Mouse (Mus musculus) hindbrain, embryonic 12.5 days (tissue): ENCODE measurements at regions not wholly inside any gene's neighbourhood (a gene's known extent, or its start where the extent isn't known, plus 50 kb on each side); places are given as distances from the start of the nearest gene placed in this dataset.
A peak's percentile ranks its signal among the peaks of the same experiment; 100 is the strongest.

Source experiments
- ATAC-seq: fragments of 200-750 bp; cut with Nextera tagmentation; 2 replicates; pipeline ENCODE4 v1.8.0; 2017; ENCODE audit warnings: moderate TSS enrichment; ENCODE audit not compliant: low FRiP score
- H3K27ac ChIP-seq: fragments of 300-500 bp; sonication (generic); 2 replicates; pipeline ENCODE4 v1.5.1; 2016; ENCODE audit warnings: mild to moderate bottlenecking
- H3K27me3 ChIP-seq: fragments of 300-500 bp; sonication (generic); 2 replicates; pipeline ENCODE4 v1.6.1; 2016; ENCODE audit warnings: mild to moderate bottlenecking
- H3K36me3 ChIP-seq: fragments of 300-500 bp; sonication (generic); 2 replicates; pipeline ENCODE4 v1.6.1; 2016; ENCODE audit warnings: mild to moderate bottlenecking
- H3K4me1 ChIP-seq: fragments of 300-500 bp; sonication (generic); 2 replicates; pipeline ENCODE4 v1.6.1; 2016
- H3K4me2 ChIP-seq: fragments of 300-500 bp; sonication (generic); replicated peaks from 2 replicates; pipeline ENCODE4 v1.6.1; 2016; ENCODE audit warnings: mild to moderate bottlenecking
- H3K4me3 ChIP-seq: fragments of 300-500 bp; sonication (generic); 2 replicates; pipeline ENCODE4 v1.5.1; 2016; ENCODE audit warnings: mild to moderate bottlenecking
- H3K9ac ChIP-seq: fragments of 300-500 bp; sonication (generic); 2 replicates; pipeline ENCODE4 v1.6.1; 2016; ENCODE audit warnings: mild to moderate bottlenecking, moderate library complexity
- H3K9me3 ChIP-seq: fragments of 300-500 bp; sonication (generic); replicated peaks from 2 replicates; pipeline ENCODE4 v1.6.1; 2016; ENCODE audit warnings: mild to moderate bottlenecking
- WGBS: fragments of 180-500 bp; shearing (Covaris S2); methylation state at CpG from one replicate; pipeline ENCODE4 v1.1.7; 2016; 5-methylcytosine and 5-hydroxymethylcytosine counted together

- peak overlapping the region; percentile 73; the same call in 1 of the 2 replicates for H3K27ac ChIP-seq
- H3K36me3 ChIP-seq: no peaks in the 10 kb centered on the region
- 0 out of 2 replicates have a peak, but pooled peaks cover 2% of the 10 kb centered on the region for H3K4me1 ChIP-seq
- H3K4me2 ChIP-seq: no peak overlapping the region
- no peak overlapping the region for H3K9ac ChIP-seq
- no peaks in the 10 kb centered on the region for H3K9me3 ChIP-seq
- no peaks in the 10 kb centered on the region for H3K27me3 ChIP-seq
- H3K4me3 ChIP-seq: no peak overlapping the region
- WGBS: 47% methylated on average over 2 of the region's 2 CpGs
- ATAC-seq: no peak
Measured at GRCm38 (mm10) chrX:12887516-12887915, 125.6 kb upstream of the Med14 start.

- ATAC-seq: peak; percentile 61
- Histone ChIP-seq H3K9me3 (no peaks in the 10 kb centered on the region), H3K4me2 (peak overlapping the region; percentile 33), H3K36me3 (no peaks in the 10 kb centered on the region), H3K27me3 (no peaks in the 10 kb centered on the region), H3K27ac (peak overlapping the region; percentile 44; the same call in 1 of the 2 replicates), H3K4me1 (0 out of 2 replicates have a peak, but pooled peaks cover 2% of the 10 kb centered on the region), H3K4me3 (no peak overlapping the region), H3K9ac (no peak overlapping the region)
- 17% methylated on average over 18 of the region's 18 CpGs for WGBS
Measured at GRCm38 (mm10) chrX:12886160-12887048, 124.5 kb upstream of the Med14 start.

DNA sequence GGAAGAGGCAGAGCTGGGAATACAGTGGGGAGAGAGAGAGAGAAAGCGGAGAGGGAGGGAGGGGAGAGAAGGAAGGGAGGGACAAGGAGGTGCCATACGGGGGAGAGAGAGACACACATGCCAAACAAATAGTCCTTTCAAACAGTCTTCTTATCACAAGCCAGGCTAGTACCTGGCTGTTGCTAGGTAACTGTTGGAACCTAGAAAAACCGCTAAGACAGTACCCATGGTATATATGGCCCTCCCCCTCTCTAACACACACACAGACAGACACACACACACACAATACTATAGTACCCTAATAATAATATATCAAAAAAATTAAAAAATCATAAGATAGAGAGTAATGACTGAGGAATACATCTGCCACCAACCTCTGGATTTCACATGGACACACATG, 117.4 kb upstream of the Med14 start:
- ATAC-seq: no peak
- Histone ChIP-seq H3K4me2 (no peak overlapping the region), H3K9ac (no peak overlapping the region), H3K4me1 (no peaks in the 10 kb centered on the region), H3K27ac (no peak overlapping the region), H3K9me3 (no peaks in the 10 kb centered on the region), H3K27me3 (no peaks in the 10 kb centered on the region), H3K36me3 (no peaks in the 10 kb centered on the region), H3K4me3 (no peak overlapping the region)
- 67% methylated on average over 3 of the region's 3 CpGs for WGBS

- H3K27ac ChIP-seq: no peak overlapping the region
- H3K4me3 ChIP-seq: no peak overlapping the region
- no peak overlapping the region for H3K4me2 ChIP-seq
- H3K9me3 ChIP-seq: no peaks in the 10 kb centered on the region
- no peak overlapping the region for H3K9ac ChIP-seq
- H3K4me1 ChIP-seq: no peaks in the 10 kb centered on the region
- H3K36me3 ChIP-seq: no peaks in the 10 kb centered on the region
- no peak for ATAC-seq
- WGBS: 42% methylated on average over 4 of the region's 4 CpGs
- no peaks in the 10 kb centered on the region for H3K27me3 ChIP-seq
Measured at GRCm38 (mm10) chrX:12877506-12877905, 115.6 kb upstream of the Med14 start.

GRCm38 (mm10) chrX:12873698-12874144, 111.8 kb upstream of the Med14 start:
- Histone ChIP-seq H3K4me3 (peak overlapping the region; percentile 27), H3K4me1 (no peaks in the 10 kb centered on the region), H3K36me3 (no peaks in the 10 kb centered on the region), H3K27ac (peak overlapping the region; percentile 76), H3K4me2 (peak overlapping the region; percentile 42), H3K9ac (peak overlapping the region; percentile 32; the same call in 1 of the 2 replicates), H3K27me3 (no peaks in the 10 kb centered on the region), H3K9me3 (no peaks in the 10 kb centered on the region)
- peak; percentile 93 for ATAC-seq
- 44% methylated on average over 22 of the region's 22 CpGs for WGBS

GRCm38 (mm10) chrX:12873230-12873629, 111.4 kb upstream of the Med14 start:
- Histone ChIP-seq H3K9ac (peak overlapping the region; percentile 32; the same call in 1 of the 2 replicates), H3K4me2 (peak overlapping the region; percentile 42), H3K36me3 (no peaks in the 10 kb centered on the region), H3K27ac (peak overlapping the region; percentile 76), H3K9me3 (no peaks in the 10 kb centered on the region), H3K4me1 (no peaks in the 10 kb centered on the region), H3K4me3 (peak overlapping the region; percentile 10; the same call in 1 of the 2 replicates), H3K27me3 (no peaks in the 10 kb centered on the region; the same call in 1 of the 2 replicates)
- ATAC-seq: peak; percentile 68; the same call in 1 of the 2 replicates
- WGBS: 34% methylated on average over 6 of the region's 6 CpGs

GRCm38 (mm10) chrX:12866885-12867498, 105.1 kb upstream of the Med14 start:
- no peak overlapping the region for H3K9ac ChIP-seq
- 91% methylated on average over 5 of the region's 5 CpGs for WGBS
- no peak for ATAC-seq
- no peaks in the 10 kb centered on the region for H3K9me3 ChIP-seq
- no peaks in the 10 kb centered on the region for H3K36me3 ChIP-seq
- no peak overlapping the region for H3K4me2 ChIP-seq
- H3K27me3 ChIP-seq: no peaks in the 10 kb centered on the region; the same call in 1 of the 2 replicates
- H3K27ac ChIP-seq: no peak overlapping the region
- no peak overlapping the region for H3K4me3 ChIP-seq
- H3K4me1 ChIP-seq: no peaks in the 10 kb centered on the region

DNA sequence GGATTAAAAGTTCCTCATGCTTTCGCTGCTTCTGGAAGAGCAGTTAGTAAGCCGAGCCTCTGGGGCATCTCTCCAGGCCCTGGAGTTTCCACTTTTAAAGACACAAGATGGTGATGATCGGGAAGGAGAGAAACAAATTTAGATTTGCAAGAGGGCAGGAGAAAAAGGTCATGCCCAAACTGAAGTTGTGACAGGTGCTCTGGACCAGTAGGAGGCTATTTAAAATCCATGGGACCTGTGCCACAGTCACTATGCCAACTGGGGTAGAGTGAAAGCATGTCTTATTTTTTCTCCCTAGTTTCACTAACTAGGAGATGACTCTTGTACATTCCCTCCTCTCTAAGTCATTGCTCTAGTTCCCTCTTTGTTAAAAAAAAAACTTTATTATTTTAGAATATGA, 104.3 kb upstream of the Med14 start:
- Histone ChIP-seq H3K9ac (no peak overlapping the region), H3K4me3 (no peak overlapping the region)
- 88% methylated on average over 3 of the region's 3 CpGs for WGBS

DNA sequence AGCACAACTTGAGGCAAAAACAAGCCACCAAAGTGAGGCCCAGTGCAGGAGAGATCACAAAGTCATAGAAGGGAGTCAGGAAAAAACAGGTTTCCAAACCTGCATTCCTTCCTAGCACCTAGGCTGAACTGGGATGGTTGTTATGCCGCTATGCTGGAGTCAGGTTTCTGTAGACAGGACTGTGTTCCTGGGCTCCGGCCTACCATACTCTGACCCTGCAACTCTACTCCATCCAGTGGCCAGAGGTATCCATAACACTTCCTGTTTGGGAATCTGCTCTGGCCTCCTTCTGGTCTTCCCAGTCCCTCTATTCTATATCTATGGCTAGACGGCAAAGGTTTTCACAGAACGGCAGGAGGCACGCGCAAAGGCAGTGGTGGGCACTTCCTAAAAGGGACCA, 98.3 kb upstream of the Med14 start:
- Histone ChIP-seq H3K4me2 (no peak overlapping the region), H3K4me3 (no peak overlapping the region), H3K27ac (no peak overlapping the region), H3K4me1 (0 out of 2 replicates have a peak, but pooled peaks cover 4% of the 10 kb centered on the region), H3K27me3 (no peaks in the 10 kb centered on the region), H3K36me3 (no peaks in the 10 kb centered on the region), H3K9me3 (no peaks in the 10 kb centered on the region), H3K9ac (no peak overlapping the region)
- 67% methylated on average over 6 of the region's 6 CpGs for WGBS
- ATAC-seq: no peak

More for the DNA sequence above, 104.3 kb upstream of the Med14 start:
- Histone ChIP-seq H3K27ac (no peak overlapping the region), H3K27me3 (no peaks in the 10 kb centered on the region; the same call in 1 of the 2 replicates), H3K9me3 (no peaks in the 10 kb centered on the region), H3K4me1 (no peaks in the 10 kb centered on the region), H3K36me3 (no peaks in the 10 kb centered on the region), H3K4me2 (no peak overlapping the region)
- ATAC-seq: no peak

GRCm38 (mm10) chrX:12858757-12859156, 96.9 kb upstream of the Med14 start:
- H3K27me3 ChIP-seq: no peaks in the 10 kb centered on the region
- H3K4me2 ChIP-seq: no peak overlapping the region

DNA sequence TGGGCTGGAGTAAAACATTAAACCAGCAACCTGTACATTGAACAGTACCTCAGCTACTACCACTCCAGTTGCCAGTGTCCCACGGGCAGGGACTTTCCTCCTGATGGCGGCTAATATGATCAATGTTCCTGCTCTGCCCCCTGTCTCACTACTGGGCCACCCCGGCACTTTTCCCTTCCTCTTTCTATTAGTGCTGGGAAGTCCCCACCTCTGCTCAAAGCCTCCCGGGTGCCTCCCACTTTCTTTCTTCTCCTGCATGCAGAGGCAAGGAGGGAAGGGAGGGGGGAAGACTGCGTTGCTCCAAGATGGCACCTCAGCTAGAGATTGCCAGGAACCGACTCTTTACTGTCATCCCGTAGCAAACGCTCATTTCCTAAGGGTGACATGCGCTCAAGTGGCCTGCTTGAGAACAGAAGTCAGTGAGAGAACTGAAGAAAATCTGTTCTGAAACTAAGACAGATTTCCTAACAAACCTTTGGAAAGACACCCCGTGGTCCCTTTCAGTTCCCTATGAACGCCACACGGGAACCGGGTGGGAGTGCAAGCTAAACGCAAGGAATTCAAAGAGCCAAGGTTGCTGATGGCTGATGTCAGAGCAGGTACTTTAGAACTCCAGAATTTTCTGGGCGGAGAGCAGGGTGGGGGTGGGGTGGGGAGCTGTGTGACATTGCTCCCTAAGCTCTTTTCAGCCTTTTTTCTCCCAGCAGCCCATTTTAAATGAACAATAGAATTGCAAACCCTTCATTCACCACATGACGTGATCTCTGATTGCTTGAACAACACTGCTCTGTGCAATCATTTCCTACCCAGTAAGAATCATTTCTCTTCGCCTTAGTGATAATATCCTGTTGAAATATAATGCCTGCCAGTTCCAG, 96.2 kb upstream of the Med14 start:
- H3K9me3 ChIP-seq: no peaks in the 10 kb centered on the region
- ATAC-seq: peak; percentile 75
- 26% methylated on average over 17 of the region's 17 CpGs for WGBS
- 0 out of 2 replicates have a peak, but pooled peaks cover 4% of the 10 kb centered on the region for H3K4me1 ChIP-seq
- peak overlapping the region; percentile 8 for H3K4me3 ChIP-seq
- no peak overlapping the region for H3K9ac ChIP-seq
- peak overlapping the region; percentile 45 for H3K4me2 ChIP-seq
- no peaks in the 10 kb centered on the region for H3K36me3 ChIP-seq
- H3K27me3 ChIP-seq: no peaks in the 10 kb centered on the region
- peak overlapping the region; percentile 86 for H3K27ac ChIP-seq

More at GRCm38 (mm10) chrX:12858757-12859156, 96.9 kb upstream of the Med14 start:
- Histone ChIP-seq H3K27ac (peak overlapping the region; percentile 86), H3K9me3 (no peaks in the 10 kb centered on the region), H3K9ac (no peak overlapping the region), H3K4me3 (no peak overlapping the region), H3K36me3 (no peaks in the 10 kb centered on the region), H3K4me1 (0 out of 2 replicates have a peak, but pooled peaks cover 4% of the 10 kb centered on the region)
- WGBS: 60% methylated on average over 2 of the region's 2 CpGs
- no peak for ATAC-seq
